In genomic region chr3:121427520-121427908, GRCm38 (mm10) we compare ENCODE assay signal across 8 mouse cellular contexts. TPM values are rescaled to one million over a fixed set of nuclear protein-coding genes. Genes with fewer than 3 reads are reported as not detected.
DNase-seq lines count a peak whose midpoint lies in the region; TF ChIP-seq lines count a peak whose summit lies in the region.

No protein-coding gene starts in this region.

- H3K27ac ChIP-seq in ES-E14 (ENCODE audit: insufficient read depth, low read depth, low read length, poor library complexity, severe bottlenecking) = peak overlapping the region; percentile 86
- no peak overlapping the region; the same call in 1 of the 2 replicates for H3K27ac ChIP-seq in cerebellum, adult 2 months (ENCODE audit: insufficient read depth, low read length)

- no peak for TF ChIP-seq CTCF in cerebellum, adult 2 months (IDR thresholded peaks at IDR 0.05; ENCODE audit: borderline replicate concordance, insufficient read depth, low read depth, low read length)
- no peak for TF ChIP-seq CTCF in lung, adult 2 months (IDR thresholded peaks at IDR 0.05; ENCODE audit: insufficient read depth, low read length)

- peak overlapping the region; percentile 91 for H3K9ac ChIP-seq in ES-E14 (ENCODE audit: insufficient read depth, low read depth, low read length, poor library complexity, severe bottlenecking)

- H3K4me3 ChIP-seq in ES-E14 (ENCODE audit: insufficient read depth in 1 of 2, low read depth in 1 of 2, low read length in 2 of 2, poor library complexity in 1 of 2, severe bottlenecking in 1 of 2) = peak overlapping the region; percentile 88 to 89
- peak overlapping the region; percentile 51 for H3K4me3 ChIP-seq in cerebellum, adult 2 months (replicated peaks; ENCODE audit: insufficient read depth, low read depth, low read length)
- peak overlapping the region; percentile 88 for H3K4me3 ChIP-seq in lung, adult 2 months (replicated peaks; ENCODE audit: extremely low read depth, low read depth, low read length)

- peaks cover 11 to 14% of the 10 kb centered on the region in 2 experiments; a peak in 3 of 4 replicates for H3K4me1 ChIP-seq in ES-E14 (ENCODE audit: control insufficient read depth in 2 of 2, insufficient read depth in 2 of 2, low read length in 2 of 2, poor library complexity in 1 of 2)
- H3K4me1 ChIP-seq in cerebellum, adult 2 months (ENCODE audit: control insufficient read depth, insufficient read depth, low read length) = no peaks in the 10 kb centered on the region
- H3K4me1 ChIP-seq in lung, adult 2 months (ENCODE audit: control insufficient read depth, insufficient read depth, low read length) = peaks cover 4% of the 10 kb centered on the region

- H3K9me3 ChIP-seq in ES-E14 (ENCODE audit: control insufficient read depth, insufficient read depth, low read depth, low read length) = no peaks in the 10 kb centered on the region

- no peak for TF ChIP-seq POLR2A in cerebellum, adult 2 months (IDR thresholded peaks at IDR 0.05; ENCODE audit: borderline replicate concordance, insufficient read depth, low read length)
- peak; percentile 64; the same call in 1 of the 2 replicates for TF ChIP-seq POLR2A in lung, adult 2 months (IDR thresholded peaks at IDR 0.05; ENCODE audit: borderline replicate concordance, extremely low read depth, low read depth, low read length)

- 2% methylated on average over 13 of the region's 13 CpGs for WGBS in cerebellum, adult 2 months
- WGBS in lung, adult 2 months = 1% methylated on average over 13 of the region's 13 CpGs

- DNase-seq in ES-E14 (ENCODE audit: low read depth, low spot score) = peak; percentile 62
- peak; percentile 41 to 43 for DNase-seq in cerebellum, adult 2 months
- peak; percentile 92 for DNase-seq in forelimb bud, embryonic 11.5 days (ENCODE audit: low read depth, low spot score)
- DNase-seq in heart, postnatal 4 days = peak; percentile 84
- peak; percentile 33 for DNase-seq in layer of hippocampus, adult 9-10 months (ENCODE audit: low spot score)
- peak; percentile 59 for DNase-seq in lung, adult 2 months
- DNase-seq in ovary, postnatal 14 days (ENCODE audit: low spot score) = peak; percentile 27
- no peak for DNase-seq in c-Kit-positive CD71-positive TER-119-positive erythroid progenitor cells, embryonic 14.5 days (ENCODE audit: low spot score)

- H3K27me3 ChIP-seq in cerebellum, adult 2 months (ENCODE audit: control insufficient read depth, insufficient read depth, low read length) = no peaks in the 10 kb centered on the region

- H3K36me3 ChIP-seq in ES-E14 (ENCODE audit: control insufficient read depth, insufficient read depth, low read length, poor library complexity, severe bottlenecking) = no peaks in the 10 kb centered on the region

- in situ Hi-C loops in ES-E14 (cut with MboI; ENCODE audit: low sequenced_read_pairs in 2 of 2, unreplicated experiment in 2 of 2) = no loop called here

TF ChIP-seq in ES-E14, 5 proteins besides CTCF, POLR2A, EP300 and RAD21:
- TF ChIP-seq ZC3H11A (IDR thresholded peaks at IDR 0.05; ENCODE audit: borderline replicate concordance, low read depth, low read length) (no peak), MAFK (IDR thresholded peaks at IDR 0.05; ENCODE audit: insufficient read depth, low read depth, low read length) (no peak), ZNF384 (IDR thresholded peaks at IDR 0.05; ENCODE audit: low read depth, low read length) (no peak), HCFC1 (IDR thresholded peaks at IDR 0.05; ENCODE audit: borderline replicate concordance, insufficient read depth, low read length) (no peak), CHD2 (IDR thresholded peaks at IDR 0.05; ENCODE audit: low read depth, low read length) (no peak)

RNA-seq across cellular contexts. Expression of gene Cnn3, which starts 1.2 kb away (rescaled TPM):
- 140 and 241 TPM in 2 replicates for total RNA-seq in ES-E14 (2012; rRNA removed)
- polyA plus RNA-seq in cerebellum, adult 2 months (2012; rRNA removed) = 170 and 177 TPM in 2 replicates
- total RNA-seq in heart, postnatal 4 days (2021) = 100 to 1,000 TPM; 162 to 167 TPM
- polyA plus RNA-seq in lung, adult 2 months (2012; rRNA removed) = 165 and 170 TPM in 2 replicates
